Mouse (Mus musculus) forebrain, embryonic 11.5 days (tissue): ENCODE measurements around the gene Armh2. TPM values are rescaled to one million over a fixed set of nuclear protein-coding genes. Genes with fewer than 3 reads are reported as not detected.

Experiments
- ATAC-seq: fragments of 200-750 bp; cut with Nextera tagmentation; replicated peaks from 2 replicates; pipeline ENCODE4 v1.8.0; 2017; ENCODE audit warnings: moderate TSS enrichment; ENCODE audit not compliant: low FRiP score
- DNase-seq: peaks from one replicate; pipeline ENCODE4 v3.0.0-alpha.2; 2017; ENCODE audit warnings: low spot score
- H3K27ac ChIP-seq: fragments of 300-500 bp; sonication (generic); 2 replicates; pipeline ENCODE4 v1.5.1; 2014; ENCODE audit warnings: low read depth, low read length
- H3K27me3 ChIP-seq: fragments of 300-500 bp; sonication (generic); 2 replicates; pipeline ENCODE4 v1.6.1; 2014; ENCODE audit warnings: mild to moderate bottlenecking, low read length, mixed read lengths; ENCODE audit not compliant: control insufficient read depth, insufficient read depth
- H3K36me3 ChIP-seq: fragments of 300-500 bp; sonication (generic); 2 replicates; pipeline ENCODE4 v1.6.1; 2014; ENCODE audit warnings: mild to moderate bottlenecking, low read length, moderate library complexity, mixed read lengths; ENCODE audit not compliant: control insufficient read depth, insufficient read depth
- H3K4me1 ChIP-seq: fragments of 300-500 bp; sonication (generic); replicated peaks from 2 replicates; pipeline ENCODE4 v1.6.1; 2014; ENCODE audit warnings: low read length, mixed read lengths; ENCODE audit not compliant: control insufficient read depth, insufficient read depth
- H3K4me2 ChIP-seq: fragments of 300-500 bp; sonication (generic); 2 replicates; pipeline ENCODE4 v1.6.1; 2014; ENCODE audit warnings: low read depth, mild to moderate bottlenecking, low read length, moderate library complexity, mixed read lengths; ENCODE audit not compliant: severe bottlenecking
- H3K4me3 ChIP-seq: fragments of 300-500 bp; sonication (generic); 2 replicates; pipeline ENCODE4 v1.5.1; 2014; ENCODE audit warnings: low read depth, low read length
- H3K9ac ChIP-seq: fragments of 300-500 bp; sonication (generic); 2 replicates; pipeline ENCODE4 v1.6.1; 2014; ENCODE audit warnings: low read length
- H3K9me3 ChIP-seq: fragments of 300-500 bp; sonication (generic); 2 replicates; pipeline ENCODE4 v1.6.1; 2016; ENCODE audit warnings: low read length, mixed read lengths; ENCODE audit not compliant: control insufficient read depth
- WGBS: fragments of 180-500 bp; shearing (Covaris S2); extraction: QIAGEN DNeasy Blood & Tissue Kit; methylation state at CpG from one replicate; pipeline ENCODE4 v1.1.7; 2014; 5-methylcytosine and 5-hydroxymethylcytosine counted together
- polyA plus RNA-seq: library from polyadenylated mRNA; unstranded; fragments of >200 nt; fragmentation: Nextera tagmentation; extraction: Ambion mirVana; gene quantifications from 2 replicates; pipeline ENCODE4 v1.2.1, GENCODE M21; 2014

Armh2 gene
- polyA plus RNA-seq, 1 experiment from 2014 or later, result not detected

DNA sequence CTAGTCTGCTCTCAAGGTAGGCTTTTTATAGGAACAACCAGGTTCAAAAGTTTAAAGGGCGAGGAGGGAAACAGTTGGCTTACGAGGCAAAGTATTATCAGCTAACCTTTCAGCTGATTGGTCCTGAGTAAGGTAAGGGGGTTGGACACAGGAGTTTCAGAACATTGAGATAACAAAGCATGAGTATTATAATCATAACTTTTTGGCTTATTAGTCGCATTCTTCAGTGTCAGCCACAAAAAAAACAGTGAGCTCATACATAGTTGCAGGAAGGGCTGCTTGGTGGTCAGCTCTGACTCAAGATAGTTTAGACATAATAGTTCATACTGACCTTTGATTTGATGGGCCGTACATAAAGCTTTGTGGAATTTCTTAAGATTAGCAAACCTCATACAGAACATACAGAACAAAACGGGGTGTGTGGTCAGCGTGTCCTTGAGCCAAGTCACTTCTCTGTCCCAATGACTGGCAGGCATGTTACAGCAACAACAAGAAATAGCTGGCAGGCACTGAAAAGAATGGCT lies 5.4 kb upstream of the Armh2 start:
- H3K27ac ChIP-seq, result no peak overlapping the region
- no peak overlapping the region for H3K4me3 ChIP-seq
- H3K27me3 ChIP-seq, result no peaks in the 10 kb centered on the region
- 0 out of 2 replicates have a peak, but pooled peaks cover 2% of the 10 kb centered on the region for H3K4me1 ChIP-seq
- H3K36me3 ChIP-seq, result no peaks in the 10 kb centered on the region
- DNase-seq (no peak), ATAC-seq (no peak)
- no peak overlapping the region for H3K4me2 ChIP-seq
- no peaks in the 10 kb centered on the region for H3K9me3 ChIP-seq
- WGBS, result 76% methylated on average over 6 of the region's 6 CpGs
- H3K9ac ChIP-seq, result no peak overlapping the region

DNA sequence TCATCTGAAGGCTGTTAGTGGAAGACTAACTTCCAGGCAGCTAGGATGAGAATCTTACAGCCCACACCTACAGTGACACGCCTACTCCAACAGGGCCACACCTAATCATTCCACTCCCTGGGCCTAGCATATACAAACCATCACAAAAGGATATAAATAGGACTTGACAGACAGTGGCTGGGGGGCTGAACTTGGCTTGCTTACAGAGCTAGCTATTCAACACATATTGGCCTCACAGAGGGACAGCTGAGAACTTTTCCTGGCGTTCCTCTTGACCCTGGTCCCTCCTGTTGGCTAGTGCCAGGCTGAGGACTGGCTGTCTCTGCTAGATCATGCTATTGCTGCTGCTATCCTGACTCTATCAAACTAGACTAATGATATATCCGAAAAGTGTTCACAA lies 6.8 kb downstream of the Armh2 start:
- Histone ChIP-seq H3K4me3 (no peak overlapping the region), H3K27me3 (no peaks in the 10 kb centered on the region), H3K27ac (no peak overlapping the region), H3K36me3 (peaks cover 6% of the 10 kb centered on the region; the same call in 1 of the 2 replicates), H3K4me1 (no peaks in the 10 kb centered on the region), H3K4me2 (no peak overlapping the region), H3K9ac (no peak overlapping the region), H3K9me3 (no peaks in the 10 kb centered on the region)
- ATAC-seq (no peak), DNase-seq (peak; percentile 20)
- 89% methylated on average over 3 of the region's 3 CpGs for WGBS

DNA sequence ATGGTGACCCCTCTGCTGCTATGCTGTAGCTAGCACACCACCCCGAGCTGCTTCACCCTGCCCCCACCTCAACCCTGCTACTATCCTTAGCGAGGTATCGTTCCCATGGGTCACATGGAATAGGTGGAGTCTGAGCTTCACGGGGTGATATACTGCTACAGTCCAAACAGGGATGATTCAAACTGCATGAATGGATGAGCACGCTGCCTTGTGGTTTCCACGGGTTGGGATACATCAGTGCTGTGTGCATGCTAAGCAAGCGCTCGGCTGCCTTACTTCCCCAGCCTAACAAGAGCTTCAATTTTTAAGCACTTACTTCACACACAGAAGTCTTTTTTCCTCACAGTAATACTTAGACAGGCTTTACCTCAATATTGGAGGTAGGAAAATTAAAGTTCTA lies 9.8 kb downstream of the Armh2 start:
- no peak overlapping the region for H3K27ac ChIP-seq
- peak; percentile 26 for DNase-seq
- no peak for ATAC-seq
- H3K9ac ChIP-seq, result no peak overlapping the region
- H3K4me2 ChIP-seq, result no peak overlapping the region
- 94% methylated on average over 8 of the region's 8 CpGs for WGBS
- no peaks in the 10 kb centered on the region for H3K9me3 ChIP-seq
- no peaks in the 10 kb centered on the region for H3K27me3 ChIP-seq
- no peak overlapping the region for H3K4me3 ChIP-seq
- H3K4me1 ChIP-seq, result no peaks in the 10 kb centered on the region
- H3K36me3 ChIP-seq, result peaks cover 10% of the 10 kb centered on the region; the same call in 1 of the 2 replicates

GRCm38 (mm10) chr13:24751396-24751795 lies 10.4 kb downstream of the Armh2 start:
- Histone ChIP-seq H3K9ac (no peak overlapping the region), H3K4me2 (no peak overlapping the region), H3K4me1 (no peaks in the 10 kb centered on the region), H3K9me3 (no peaks in the 10 kb centered on the region), H3K36me3 (peaks cover 12% of the 10 kb centered on the region; the same call in 1 of the 2 replicates), H3K4me3 (no peak overlapping the region), H3K27me3 (no peaks in the 10 kb centered on the region), H3K27ac (no peak overlapping the region)
- ATAC-seq, result no peak
- peak; percentile 23 for DNase-seq
- WGBS, result 96% methylated on average over 8 of the region's 8 CpGs

DNA sequence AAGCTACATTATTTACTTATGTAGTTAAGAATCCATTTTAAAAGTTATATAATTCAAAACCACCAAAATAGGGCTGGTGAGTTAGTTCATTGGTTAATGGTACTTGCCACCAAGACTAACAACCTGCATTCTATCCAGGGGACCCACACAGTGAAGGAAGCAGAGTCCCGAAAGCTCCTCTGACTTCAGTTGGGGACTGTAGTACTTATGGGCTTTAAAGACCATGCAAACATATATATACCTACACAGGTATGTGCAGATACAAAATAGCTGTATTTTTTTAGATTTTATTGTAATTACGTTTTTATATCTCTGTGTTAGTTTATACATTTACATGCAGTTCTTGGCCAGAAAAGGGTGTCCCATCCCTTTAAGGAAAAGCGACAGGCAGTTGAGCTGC lies 15.7 kb downstream of the Armh2 start:
- Histone ChIP-seq H3K4me2 (no peak overlapping the region), H3K27me3 (no peaks in the 10 kb centered on the region), H3K4me3 (no peak overlapping the region), H3K36me3 (peaks cover 8% of the 10 kb centered on the region; the same call in 1 of the 2 replicates), H3K4me1 (peaks cover 4% of the 10 kb centered on the region; the same call in 1 of the 2 replicates), H3K9ac (no peak overlapping the region), H3K9me3 (no peaks in the 10 kb centered on the region), H3K27ac (no peak overlapping the region)
- DNase-seq (no peak), ATAC-seq (no peak)
- WGBS, result 93% methylated on average over 3 of the region's 3 CpGs

GRCm38 (mm10) chr13:24757820-24758564 lies 17.0 kb downstream of the Armh2 start:
- Histone ChIP-seq H3K4me2 (no peak overlapping the region), H3K27me3 (no peaks in the 10 kb centered on the region), H3K9me3 (no peaks in the 10 kb centered on the region), H3K27ac (no peak overlapping the region), H3K9ac (no peak overlapping the region), H3K36me3 (peaks cover 6% of the 10 kb centered on the region; the same call in 1 of the 2 replicates), H3K4me3 (no peak overlapping the region), H3K4me1 (peaks cover 4% of the 10 kb centered on the region; the same call in 1 of the 2 replicates)
- 93% methylated on average over 12 of the region's 12 CpGs for WGBS
- ATAC-seq, result no peak
- peak; percentile 5 for DNase-seq

- Histone ChIP-seq H3K27ac (no peak overlapping the region), H3K9ac (no peak overlapping the region), H3K4me3 (no peak overlapping the region), H3K9me3 (no peaks in the 10 kb centered on the region), H3K4me2 (no peak overlapping the region), H3K36me3 (peaks cover 4% of the 10 kb centered on the region; the same call in 1 of the 2 replicates), H3K4me1 (peaks cover 4% of the 10 kb centered on the region; the same call in 1 of the 2 replicates), H3K27me3 (no peaks in the 10 kb centered on the region)
- DNase-seq, result peak; percentile 2
- WGBS, result 96% methylated on average over 10 of the region's 10 CpGs
- ATAC-seq, result no peak
Measured at GRCm38 (mm10) chr13:24759451-24759850, 18.4 kb downstream of the Armh2 start.

DNA sequence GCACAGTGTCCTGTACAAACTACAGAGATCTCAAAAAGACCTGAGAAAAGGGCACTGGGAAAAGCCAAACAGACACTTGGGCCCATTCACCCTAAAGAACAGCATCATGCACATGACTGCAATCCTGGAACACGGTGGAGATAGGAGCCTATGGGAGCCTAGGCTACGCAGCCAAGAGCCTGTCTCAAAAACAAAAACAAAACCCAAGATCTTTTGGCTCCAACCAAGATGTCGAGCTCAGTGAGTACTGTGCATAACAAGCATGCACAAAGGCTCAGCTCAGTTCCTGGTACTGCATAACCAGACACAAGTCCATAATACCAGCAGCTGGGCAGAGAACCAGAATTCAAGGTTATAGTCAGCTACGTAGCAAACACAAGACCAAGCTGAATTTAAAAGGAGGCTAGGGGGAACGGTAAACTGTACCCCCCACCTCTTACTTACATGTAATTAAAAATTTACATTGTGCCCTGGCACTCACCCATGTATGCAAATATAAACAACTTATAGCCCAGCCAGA lies 19.4 kb downstream of the Armh2 start:
- Histone ChIP-seq H3K36me3 (peaks cover 4% of the 10 kb centered on the region; the same call in 1 of the 2 replicates), H3K27ac (no peak overlapping the region), H3K9ac (peak overlapping the region; percentile 95; the same call in 1 of the 2 replicates), H3K9me3 (no peaks in the 10 kb centered on the region), H3K4me2 (peak overlapping the region; percentile 77), H3K4me3 (peak overlapping the region; percentile 86), H3K27me3 (no peaks in the 10 kb centered on the region), H3K4me1 (peaks cover 4% of the 10 kb centered on the region; the same call in 1 of the 2 replicates)
- peak; percentile 46 for DNase-seq
- ATAC-seq, result no peak
- WGBS, result 71% methylated on average over 5 of the region's 5 CpGs
